Mouse (Mus musculus) megakaryocyte progenitor cell, adult 5-6 weeks (primary cell): Measurements from ENCODE around the gene Gtf2b. TPM values are rescaled to one million over a fixed set of nuclear protein-coding genes. Genes with fewer than 3 reads are reported as not detected.

Experiments
- ATAC-seq: replicated peaks from 2 replicates; pipeline ENCODE4 v1.8.0; 2016; ENCODE audit warnings: mild to moderate bottlenecking, moderate TSS enrichment, inconsistent platforms; ENCODE audit not compliant: poor library complexity
- total RNA-seq, 2 experiments: library from RNA; stranded (forward) in 1 of 2; stranded (reverse) in 1 of 2; fragments of 157-497, 149-512 nt in 1 of 2; fragments of 200-1000 nt in 1 of 2; gene quantifications; 2 replicates each; pipeline versions ENCODE4 v1.2.3 to v1.2.4; 2015 to 2017

The Gtf2b gene
- total RNA-seq, 2 experiments from 2014 or later = 95.6 to 154 TPM

DNA sequence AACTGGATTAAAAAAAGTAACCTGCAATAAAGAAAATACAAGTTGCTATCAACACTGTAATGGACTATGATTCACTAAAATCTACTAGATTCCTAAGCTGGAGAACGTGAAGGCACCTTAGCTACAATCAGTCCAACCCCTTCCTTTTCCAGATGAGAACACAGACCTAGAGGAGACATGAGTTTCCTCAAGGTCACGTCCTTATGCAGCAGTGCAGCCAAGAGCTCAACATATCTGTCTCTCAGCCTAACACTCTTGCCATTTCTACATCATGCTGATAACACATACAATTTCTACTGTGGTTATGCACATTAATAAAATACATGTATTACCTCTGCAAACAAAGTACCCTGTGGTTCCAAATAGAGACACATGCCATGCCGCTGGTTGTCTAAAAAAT lies 46.7 kb downstream of the Gtf2b start:
- no peak for ATAC-seq

DNA sequence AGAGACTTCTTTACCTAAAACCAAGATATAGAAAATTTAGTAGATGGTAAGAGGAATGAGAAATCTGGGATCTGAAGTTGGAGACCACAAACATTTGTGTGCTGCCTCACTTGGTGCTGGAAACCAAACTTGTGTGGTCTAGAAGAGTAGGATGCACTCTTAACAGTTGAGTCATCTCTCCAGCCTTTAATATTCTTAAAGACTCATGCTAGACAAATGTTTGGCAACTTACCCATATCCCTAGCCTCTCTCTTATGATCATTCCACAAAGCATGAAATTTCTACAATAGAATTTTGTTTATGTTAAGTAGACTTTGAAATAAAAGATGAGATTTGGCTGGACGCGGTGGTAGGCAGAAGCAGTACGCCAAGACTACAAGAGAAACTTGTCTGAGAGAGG lies 52.7 kb downstream of the Gtf2b start:
- ATAC-seq = no peak

DNA sequence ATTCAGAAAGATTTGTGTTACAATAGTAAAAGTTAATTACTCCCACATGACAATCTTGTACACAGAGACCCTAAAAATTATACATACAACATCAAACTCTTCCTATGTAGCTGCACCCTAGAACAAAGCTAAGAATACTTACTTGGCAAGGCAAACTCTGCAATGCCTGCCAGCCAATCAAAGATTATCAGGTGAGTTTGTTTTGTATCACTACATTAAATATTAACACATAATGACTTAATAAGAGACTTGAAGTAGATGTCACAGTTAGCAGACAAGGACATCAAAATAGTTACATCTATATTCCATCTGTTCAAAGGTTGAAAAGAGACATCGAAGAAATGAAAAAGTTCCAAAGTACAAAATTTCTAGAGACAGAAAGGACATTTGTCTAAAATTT lies 58.8 kb downstream of the Gtf2b start:
- no peak for ATAC-seq

DNA sequence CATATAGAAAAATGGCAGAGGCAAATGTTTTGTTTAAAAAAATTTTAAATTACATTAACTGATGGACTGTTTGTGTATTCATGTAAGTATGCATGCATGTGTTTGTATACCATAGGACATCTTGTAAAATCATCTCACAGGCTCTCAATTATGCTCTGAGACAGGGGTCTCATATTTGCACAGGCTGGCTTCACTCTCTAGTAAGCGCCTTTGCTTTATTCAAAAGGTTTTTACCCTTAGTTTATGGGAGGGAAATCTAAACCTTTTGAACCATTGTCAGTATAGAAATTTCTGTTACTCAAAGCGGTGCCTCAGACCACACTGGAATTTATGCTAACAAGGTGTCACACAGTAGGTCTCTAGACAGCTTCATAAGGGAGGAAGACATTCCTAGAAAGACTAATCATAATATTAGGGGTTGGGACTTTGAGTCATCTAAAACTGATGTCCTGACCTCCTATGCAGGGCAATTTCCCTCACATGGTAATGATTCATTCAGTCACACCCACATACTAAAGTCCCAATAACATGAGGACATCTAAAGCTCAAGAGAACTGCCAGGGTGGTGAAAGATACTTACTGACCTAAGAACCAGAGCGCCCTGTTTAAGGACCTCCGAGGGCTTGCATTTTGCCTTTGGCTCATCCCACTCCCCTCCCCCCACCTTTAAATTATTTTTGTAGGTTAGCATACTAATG lies 61.8 kb downstream of the Gtf2b start:
- no peak for ATAC-seq

DNA sequence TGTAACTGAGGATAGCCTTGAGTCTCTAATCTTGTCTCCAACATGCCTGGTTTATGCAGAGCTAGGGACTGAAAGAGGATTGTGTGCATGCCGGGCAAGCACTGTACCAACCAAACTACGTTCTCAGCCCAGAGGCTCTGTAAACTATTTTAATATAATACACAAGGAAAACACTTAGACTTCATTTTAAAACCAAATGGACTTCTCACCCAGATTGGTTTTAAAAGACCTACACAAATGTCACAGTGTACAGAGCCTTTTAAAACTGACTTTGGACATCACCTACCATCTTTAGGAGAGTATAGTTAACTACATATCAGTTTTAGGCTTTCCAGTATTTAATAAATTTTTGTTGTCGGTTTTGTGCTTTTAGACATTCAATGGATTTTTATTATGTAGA lies 68.1 kb downstream of the Gtf2b start:
- no peak for ATAC-seq

Other genes starting within 250 kb of the Gtf2b start
- gene Gbp7, start 234.7 kb upstream of the Gtf2b start, total RNA-seq (2015) = 25.5 and 25.6 TPM in 2 replicates
- gene Gbp7, start 234.7 kb upstream of the Gtf2b start, total RNA-seq (2017) = 22.4 and 27.9 TPM in 2 replicates
- gene Gbp3, start 205.0 kb upstream of the Gtf2b start, total RNA-seq (2015) = 38.6 and 48.9 TPM in 2 replicates
- 68.1 and 72.0 TPM in 2 replicates for gene Gbp3, start 205.0 kb upstream of the Gtf2b start, total RNA-seq (2017)
- not detected in 2 replicates for gene Gbp2b, start 170.2 kb upstream of the Gtf2b start, total RNA-seq (2015)
- gene Gbp2b, start 170.2 kb upstream of the Gtf2b start, total RNA-seq (2017) = not detected in 2 replicates
- gene Gbp2, start 144.4 kb upstream of the Gtf2b start, total RNA-seq (2015) = 5.0 and 7.6 TPM in 2 replicates
- 9.1 and 9.8 TPM in 2 replicates for gene Gbp2, start 144.4 kb upstream of the Gtf2b start, total RNA-seq (2017)
- 21.5 and 32.4 TPM in 2 replicates for gene Kyat3, start 64.0 kb upstream of the Gtf2b start, total RNA-seq (2015)
- gene Kyat3, start 64.0 kb upstream of the Gtf2b start, total RNA-seq (2017) = 33.1 and 37.1 TPM in 2 replicates
- 42.1 and 51.9 TPM in 2 replicates for gene Pkn2, start 117.0 kb downstream of the Gtf2b start, total RNA-seq (2015)
- 51.3 and 53.8 TPM in 2 replicates for gene Pkn2, start 117.0 kb downstream of the Gtf2b start, total RNA-seq (2017)